Mouse (Mus musculus): ENCODE measurements at regions not wholly inside any gene's neighbourhood (a gene's known extent, or its start where the extent isn't known, plus 50 kb on each side); places are given as distances from the start of the nearest gene placed in this dataset.

- Histone ChIP-seq H3K4me1 (ENCODE audit: control insufficient read depth, insufficient read depth) (peaks cover 5% of the 10 kb centered on the region; the same call in 1 of the 2 replicates), H3K9ac (replicated peaks; ENCODE audit: low read depth, low read length) (no peak overlapping the region), H3K36me3 (replicated peaks; ENCODE audit: control insufficient read depth, insufficient read depth, low read length) (no peaks in the 10 kb centered on the region), H3K27ac (ENCODE audit: low read depth) (no peak overlapping the region), H3K4me3 (ENCODE audit: low read depth, low read length) (no peak overlapping the region), H3K27me3 (ENCODE audit: control insufficient read depth, insufficient read depth, low read length) (no peaks in the 10 kb centered on the region), H3K4me2 (ENCODE audit: low read depth, low read length) (no peak overlapping the region), H3K9me3 (replicated peaks; ENCODE audit: control insufficient read depth, low read length) (no peaks in the 10 kb centered on the region)
- TF ChIP-seq EP300 (IDR thresholded peaks at IDR 0.05; ENCODE audit: low read depth) (no peak), CTCF (IDR thresholded peaks at IDR 0.05; ENCODE audit: low read depth) (no peak)
- ATAC-seq (ENCODE audit: insufficient read depth, low read depth) (no peak), DNase-seq (ENCODE audit: low spot score) (peak; percentile 52)
- WGBS = 65% methylated on average over 8 of the region's 8 CpGs
These were observed 93.8 kb upstream of the Pkn2 start for GRCm38 (mm10) chr3:142975606-142976005.

GRCm38 (mm10) chr3:142969501-142969900 lies 87.7 kb upstream of the Pkn2 start:
- TF ChIP-seq EP300 (IDR thresholded peaks at IDR 0.05; ENCODE audit: low read depth) (no peak), CTCF (IDR thresholded peaks at IDR 0.05; ENCODE audit: low read depth) (no peak)
- Histone ChIP-seq H3K9ac (replicated peaks; ENCODE audit: low read depth, low read length) (no peak overlapping the region), H3K27me3 (ENCODE audit: control insufficient read depth, insufficient read depth, low read length) (no peaks in the 10 kb centered on the region), H3K4me2 (ENCODE audit: low read depth, low read length) (no peak overlapping the region), H3K27ac (ENCODE audit: low read depth) (no peak overlapping the region), H3K4me3 (ENCODE audit: low read depth, low read length) (no peak overlapping the region), H3K36me3 (replicated peaks; ENCODE audit: control insufficient read depth, insufficient read depth, low read length) (no peaks in the 10 kb centered on the region), H3K4me1 (ENCODE audit: control insufficient read depth, insufficient read depth) (no peaks in the 10 kb centered on the region), H3K9me3 (replicated peaks; ENCODE audit: control insufficient read depth, low read length) (no peaks in the 10 kb centered on the region)
- 37% methylated on average over 2 of the region's 2 CpGs for WGBS
- ATAC-seq (ENCODE audit: insufficient read depth, low read depth) = no peak
- DNase-seq (ENCODE audit: low spot score) = no peak

GRCm38 (mm10) chr3:142965604-142966003 lies 83.8 kb upstream of the Pkn2 start:
- 62% methylated on average over 4 of the region's 4 CpGs for WGBS
- Histone ChIP-seq H3K4me1 (ENCODE audit: control insufficient read depth, insufficient read depth) (no peaks in the 10 kb centered on the region), H3K9ac (replicated peaks; ENCODE audit: low read depth, low read length) (no peak overlapping the region), H3K4me3 (ENCODE audit: low read depth, low read length) (no peak overlapping the region), H3K27ac (ENCODE audit: low read depth) (no peak overlapping the region), H3K9me3 (replicated peaks; ENCODE audit: control insufficient read depth, low read length) (no peaks in the 10 kb centered on the region), H3K36me3 (replicated peaks; ENCODE audit: control insufficient read depth, insufficient read depth, low read length) (no peaks in the 10 kb centered on the region), H3K27me3 (ENCODE audit: control insufficient read depth, insufficient read depth, low read length) (no peaks in the 10 kb centered on the region), H3K4me2 (ENCODE audit: low read depth, low read length) (no peak overlapping the region)
- no peak for DNase-seq (ENCODE audit: low spot score)
- no peak for TF ChIP-seq EP300 (IDR thresholded peaks at IDR 0.05; ENCODE audit: low read depth)
- TF ChIP-seq CTCF (IDR thresholded peaks at IDR 0.05; ENCODE audit: low read depth) = no peak
- no peak for ATAC-seq (ENCODE audit: insufficient read depth, low read depth)

- Histone ChIP-seq H3K27me3 (ENCODE audit: control insufficient read depth, insufficient read depth, low read length) (no peaks in the 10 kb centered on the region), H3K4me2 (ENCODE audit: low read depth, low read length) (no peak overlapping the region), H3K4me3 (ENCODE audit: low read depth, low read length) (no peak overlapping the region), H3K9ac (replicated peaks; ENCODE audit: low read depth, low read length) (no peak overlapping the region), H3K36me3 (replicated peaks; ENCODE audit: control insufficient read depth, insufficient read depth, low read length) (no peaks in the 10 kb centered on the region), H3K9me3 (replicated peaks; ENCODE audit: control insufficient read depth, low read length) (no peaks in the 10 kb centered on the region), H3K27ac (ENCODE audit: low read depth) (no peak overlapping the region), H3K4me1 (ENCODE audit: control insufficient read depth, insufficient read depth) (no peaks in the 10 kb centered on the region)
- WGBS = 93% methylated on average over 4 of the region's 4 CpGs
- DNase-seq (ENCODE audit: low spot score) = no peak
- TF ChIP-seq CTCF (IDR thresholded peaks at IDR 0.05; ENCODE audit: low read depth) = no peak
- TF ChIP-seq EP300 (IDR thresholded peaks at IDR 0.05; ENCODE audit: low read depth) = no peak
- ATAC-seq (ENCODE audit: insufficient read depth, low read depth) = no peak
These were observed 82.1 kb upstream of the Pkn2 start for GRCm38 (mm10) chr3:142963818-142964372.

GRCm38 (mm10) chr3:142957768-142958167 lies 76.0 kb upstream of the Pkn2 start:
- ATAC-seq (ENCODE audit: insufficient read depth, low read depth) (no peak), DNase-seq (ENCODE audit: low spot score) (no peak)
- Histone ChIP-seq H3K9me3 (replicated peaks; ENCODE audit: control insufficient read depth, low read length) (no peaks in the 10 kb centered on the region), H3K36me3 (replicated peaks; ENCODE audit: control insufficient read depth, insufficient read depth, low read length) (no peaks in the 10 kb centered on the region), H3K4me2 (ENCODE audit: low read depth, low read length) (no peak overlapping the region), H3K4me3 (ENCODE audit: low read depth, low read length) (no peak overlapping the region), H3K27ac (ENCODE audit: low read depth) (peak overlapping the region; percentile 2; the same call in 1 of the 2 replicates), H3K4me1 (ENCODE audit: control insufficient read depth, insufficient read depth) (0 out of 2 replicates have a peak, but pooled peaks cover 10% of the 10 kb centered on the region), H3K9ac (replicated peaks; ENCODE audit: low read depth, low read length) (no peak overlapping the region), H3K27me3 (ENCODE audit: control insufficient read depth, insufficient read depth, low read length) (no peaks in the 10 kb centered on the region)
- WGBS = 37% methylated on average over 8 of the region's 8 CpGs
- TF ChIP-seq EP300 (IDR thresholded peaks at IDR 0.05; ENCODE audit: low read depth) = no peak
- TF ChIP-seq CTCF (IDR thresholded peaks at IDR 0.05; ENCODE audit: low read depth) = no peak

- H3K9me3 ChIP-seq (replicated peaks; ENCODE audit: control insufficient read depth, low read length) = no peaks in the 10 kb centered on the region
- no peak overlapping the region for H3K9ac ChIP-seq (replicated peaks; ENCODE audit: low read depth, low read length)
- no peak overlapping the region for H3K27ac ChIP-seq (ENCODE audit: low read depth)
- H3K4me1 ChIP-seq (ENCODE audit: control insufficient read depth, insufficient read depth) = no peaks in the 10 kb centered on the region
- DNase-seq (ENCODE audit: low spot score) = peak; percentile 40
- H3K4me3 ChIP-seq (ENCODE audit: low read depth, low read length) = no peak overlapping the region
- H3K36me3 ChIP-seq (replicated peaks; ENCODE audit: control insufficient read depth, insufficient read depth, low read length) = no peaks in the 10 kb centered on the region
- TF ChIP-seq CTCF (IDR thresholded peaks at IDR 0.05; ENCODE audit: low read depth) (peak; percentile 79), EP300 (IDR thresholded peaks at IDR 0.05; ENCODE audit: low read depth) (no peak)
- no peak for ATAC-seq (ENCODE audit: insufficient read depth, low read depth)
- no peaks in the 10 kb centered on the region for H3K27me3 ChIP-seq (ENCODE audit: control insufficient read depth, insufficient read depth, low read length)
- 39% methylated on average over 7 of the region's 7 CpGs for WGBS
- H3K4me2 ChIP-seq (ENCODE audit: low read depth, low read length) = no peak overlapping the region
These were observed 67.0 kb upstream of the Pkn2 start for GRCm38 (mm10) chr3:142948771-142949170.

Measured in heart, postnatal 0 days (tissue).